Mouse (Mus musculus): ENCODE results near the gene Traf5.
A peak's percentile ranks its signal among the peaks of the same experiment; 100 is the strongest.

- TF ChIP-seq CTCF (IDR thresholded peaks at IDR 0.05; ENCODE audit: borderline replicate concordance, control insufficient read depth, extremely low read depth, insufficient read depth, low read length, poor library complexity) (peak; percentile 48; the same call in 1 of the 2 replicates), POLR2A (IDR thresholded peaks at IDR 0.05; ENCODE audit: control insufficient read depth, extremely low read depth, insufficient read depth, low read length, poor library complexity) (peak; percentile 83)
Observed at GRCm38 (mm10) chr1:192091806-192092772, at the start of gene Traf5.
